Mouse (Mus musculus) midbrain, embryonic 10.5 days (tissue): Measurements from ENCODE around the gene Bsg. TPM values are rescaled to one million over a fixed set of nuclear protein-coding genes. Genes with fewer than 3 reads are reported as not detected.

Experiments
- DNase-seq: peaks from one replicate; pipeline ENCODE4 v3.0.0-alpha.2; 2017; ENCODE audit warnings: low spot score
- H3K27ac ChIP-seq: fragments of 300-500 bp; sonication (generic); replicated peaks from 2 replicates; pipeline ENCODE4 v1.5.1; 2016; ENCODE audit warnings: mild to moderate bottlenecking
- H3K27me3 ChIP-seq: fragments of 300-500 bp; sonication (generic); 2 replicates; pipeline ENCODE4 v1.6.1; 2016; ENCODE audit warnings: low read depth, mild to moderate bottlenecking; ENCODE audit not compliant: poor library complexity, severe bottlenecking
- H3K36me3 ChIP-seq: fragments of 300-500 bp; sonication (generic); 2 replicates; pipeline ENCODE4 v1.6.1; 2016; ENCODE audit warnings: mild to moderate bottlenecking, moderate library complexity
- H3K4me1 ChIP-seq: fragments of 300-500 bp; sonication (generic); 2 replicates; pipeline ENCODE4 v1.6.1; 2016
- H3K4me3 ChIP-seq: fragments of 300-500 bp; sonication (generic); 2 replicates; pipeline ENCODE4 v1.5.1; 2016; ENCODE audit warnings: mild to moderate bottlenecking, moderate library complexity
- H3K9me3 ChIP-seq: fragments of 300-500 bp; sonication (generic); replicated peaks from 2 replicates; pipeline ENCODE4 v1.6.1; 2016; ENCODE audit warnings: mild to moderate bottlenecking
- WGBS: fragments of 180-500 bp; shearing (Covaris S2); methylation state at CpG from one replicate; pipeline ENCODE4 v1.1.7; 2016; 5-methylcytosine and 5-hydroxymethylcytosine counted together
- polyA plus RNA-seq: library from polyadenylated mRNA; unstranded; fragments of >200 nt; fragmentation: Nextera tagmentation; extraction: Ambion mirVana; gene quantifications from 2 replicates; pipeline ENCODE4 v1.2.1, GENCODE M21; 2016

Gene Bsg
- polyA plus RNA-seq, 1 experiment from 2014 or later = 655 TPM

DNA sequence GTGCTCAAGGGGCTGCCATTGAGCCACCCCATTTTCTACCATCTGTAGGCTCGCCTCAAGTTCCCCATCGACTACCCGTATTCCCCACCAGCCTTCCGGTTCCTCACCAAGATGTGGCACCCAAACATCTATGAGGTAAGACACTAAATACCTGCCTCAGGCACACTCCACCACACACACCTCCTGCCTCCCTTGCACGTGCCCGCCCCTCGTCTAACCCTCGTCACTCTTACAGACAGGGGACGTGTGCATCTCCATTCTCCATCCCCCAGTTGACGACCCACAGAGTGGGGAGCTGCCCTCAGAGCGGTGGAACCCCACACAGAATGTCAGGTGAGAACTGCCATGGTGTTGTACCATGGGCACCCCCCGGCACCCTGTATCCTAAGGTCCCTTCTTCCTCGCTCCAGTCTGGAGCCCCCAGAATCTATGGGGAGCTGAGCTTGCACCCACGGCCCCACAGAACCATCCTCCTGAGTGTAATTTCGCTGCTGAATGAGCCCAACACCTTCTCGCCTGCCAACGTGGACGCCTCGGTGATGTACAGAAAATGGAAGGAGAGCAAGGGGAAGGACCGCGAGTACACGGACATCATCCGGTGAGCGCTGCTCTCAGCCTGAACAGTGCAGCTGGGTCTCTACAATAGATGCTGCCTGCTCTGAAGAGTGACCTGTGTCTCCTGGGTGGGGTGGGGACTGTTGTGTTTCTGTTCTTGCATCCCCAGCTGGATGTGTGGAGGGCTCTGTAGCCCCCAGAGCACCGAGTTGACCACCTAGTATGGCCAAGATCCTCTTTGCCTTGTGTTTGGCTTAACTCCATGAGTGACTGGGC, 19.3 kb upstream of the Bsg start:
- no peak for DNase-seq
- H3K4me3 ChIP-seq = no peak overlapping the region
- H3K9me3 ChIP-seq = no peaks in the 10 kb centered on the region
- H3K4me1 ChIP-seq = peaks cover 31% of the 10 kb centered on the region
- H3K36me3 ChIP-seq = peaks cover 63% of the 10 kb centered on the region
- 95% methylated on average over 25 of the region's 25 CpGs for WGBS
- no peak overlapping the region for H3K27ac ChIP-seq
- no peaks in the 10 kb centered on the region for H3K27me3 ChIP-seq

DNA sequence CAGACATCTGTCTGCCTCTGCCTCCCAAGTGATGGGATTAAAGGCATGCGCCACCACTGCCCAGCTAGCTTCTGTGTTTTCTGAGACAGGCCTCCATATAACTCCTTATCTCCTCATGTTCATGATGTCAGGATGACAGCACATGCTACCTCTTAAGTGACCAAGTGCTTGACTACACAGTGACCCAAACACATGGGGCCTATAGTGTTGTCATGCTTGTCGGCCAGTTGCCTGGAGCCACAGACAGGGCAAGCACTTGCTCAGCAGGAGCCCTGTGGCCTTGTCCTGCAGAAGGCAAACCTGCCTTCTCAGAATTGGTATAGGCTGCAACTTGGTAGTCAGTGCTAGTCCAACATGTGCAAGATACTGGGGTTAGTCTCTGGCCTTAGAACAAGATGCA, 18.1 kb upstream of the Bsg start:
- Histone ChIP-seq H3K27ac (no peak overlapping the region), H3K9me3 (no peaks in the 10 kb centered on the region), H3K4me3 (no peak overlapping the region), H3K27me3 (no peaks in the 10 kb centered on the region), H3K4me1 (peaks cover 24% of the 10 kb centered on the region), H3K36me3 (peaks cover 65% of the 10 kb centered on the region)
- WGBS = 93% methylated on average over 2 of the region's 2 CpGs
- DNase-seq = no peak

DNA sequence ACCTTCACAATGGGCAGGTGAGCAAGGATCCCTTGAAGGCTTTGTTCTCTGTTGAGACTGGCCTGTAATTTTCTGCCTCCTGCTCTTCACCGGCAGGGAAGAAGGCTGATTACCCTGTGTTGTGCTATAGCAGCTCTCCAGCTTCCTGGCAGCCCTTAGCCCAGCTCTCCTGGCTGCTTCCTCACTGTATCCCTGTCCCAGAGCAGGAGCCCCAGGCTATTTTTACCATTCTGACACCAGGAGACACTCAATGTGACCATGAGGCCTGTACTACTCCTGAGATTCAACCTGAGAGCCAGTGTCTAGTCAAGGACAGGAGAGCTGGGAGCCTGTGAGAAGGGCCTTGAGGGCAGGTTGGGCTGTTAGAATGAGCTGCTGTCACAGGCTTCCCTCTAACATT, 17.6 kb upstream of the Bsg start:
- Histone ChIP-seq H3K27ac (no peak overlapping the region), H3K36me3 (peaks cover 65% of the 10 kb centered on the region), H3K27me3 (no peaks in the 10 kb centered on the region), H3K9me3 (no peaks in the 10 kb centered on the region), H3K4me1 (peaks cover 21% of the 10 kb centered on the region), H3K4me3 (no peak overlapping the region)
- DNase-seq = no peak
- 100% methylated on average over 1 of the region's 1 CpGs for WGBS

DNA sequence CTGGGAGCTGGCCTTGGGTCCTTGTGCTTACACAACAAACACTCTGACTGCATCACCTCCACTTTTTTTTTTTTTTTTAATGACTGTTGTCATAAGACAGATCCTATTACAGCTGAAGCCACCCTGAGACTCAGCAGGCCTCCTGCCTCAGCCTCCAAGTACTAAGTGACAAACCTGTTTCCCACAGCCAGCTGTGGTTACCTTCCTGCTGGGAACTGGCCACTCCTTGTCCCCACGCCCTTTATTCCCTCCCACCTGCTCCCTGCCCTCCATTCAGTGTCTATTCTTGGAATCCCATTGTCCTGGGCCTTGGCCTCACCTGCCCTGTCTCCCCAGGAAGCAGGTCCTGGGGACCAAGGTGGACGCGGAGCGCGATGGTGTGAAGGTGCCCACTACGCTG, 16.8 kb upstream of the Bsg start:
- Histone ChIP-seq H3K4me3 (no peak overlapping the region), H3K4me1 (peaks cover 21% of the 10 kb centered on the region), H3K27me3 (no peaks in the 10 kb centered on the region), H3K27ac (no peak overlapping the region), H3K9me3 (peaks cover 1% of the 10 kb centered on the region; the same call in 1 of the 2 replicates), H3K36me3 (peaks cover 65% of the 10 kb centered on the region)
- no peak for DNase-seq
- WGBS = 95% methylated on average over 6 of the region's 6 CpGs

DNA sequence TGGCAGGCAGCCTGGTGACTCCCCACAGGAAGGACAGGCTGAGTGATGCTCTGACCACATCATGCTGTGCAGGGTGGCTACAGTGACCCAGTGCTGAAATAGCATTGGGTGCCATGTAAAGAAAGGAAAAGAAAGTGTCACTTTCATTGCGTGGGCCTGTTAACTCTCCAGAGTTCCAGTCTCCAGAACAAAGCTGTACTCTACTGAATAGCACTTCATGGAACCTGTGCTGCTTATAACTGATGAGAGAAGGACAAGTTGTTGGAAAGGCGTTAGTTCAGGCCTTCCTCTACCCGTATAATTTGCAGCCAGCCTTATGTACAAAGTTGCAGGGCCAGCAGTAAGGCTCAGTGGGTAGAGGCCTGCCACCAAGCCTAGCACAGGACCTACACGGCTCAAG, 15.6 kb upstream of the Bsg start, which contains the start of gene Gzmm:
Gene Gzmm, plus strand, starts transcription at position 301 of the 400 bp plus-strand sequence.
- peaks cover 2% of the 10 kb centered on the region; the same call in 1 of the 2 replicates for H3K9me3 ChIP-seq
- no peak within 1 kb of the TSS for H3K27ac ChIP-seq
- no peak for DNase-seq
- H3K4me1 ChIP-seq = peaks cover 9% of the 10 kb centered on the region
- peaks cover 64% of the 10 kb centered on the region for H3K36me3 ChIP-seq
- WGBS = 85% methylated on average over 4 of the region's 4 CpGs
- H3K27me3 ChIP-seq = no peaks in the 10 kb centered on the region
- no peak within 1 kb of the TSS for H3K4me3 ChIP-seq

DNA sequence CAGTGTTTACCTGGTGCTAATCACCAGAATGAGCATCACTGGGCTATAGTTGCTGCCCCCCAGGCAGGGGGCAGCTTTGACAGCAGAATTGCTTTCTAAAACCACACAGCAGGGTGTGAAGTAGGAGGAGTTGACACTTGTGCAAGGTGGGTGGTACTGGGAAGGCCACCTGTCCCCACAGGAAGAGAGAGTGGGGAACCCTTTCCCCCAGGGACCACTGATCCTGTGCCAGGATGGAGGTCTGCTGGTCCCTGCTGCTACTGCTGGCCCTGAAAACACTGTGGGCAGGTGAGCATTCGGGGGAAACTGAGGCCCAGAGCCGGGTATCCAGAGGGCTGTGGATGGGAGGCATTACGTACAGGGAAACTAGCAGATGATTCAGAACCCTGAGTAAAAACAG, 15.1 kb upstream of the Bsg start:
- Histone ChIP-seq H3K9me3 (peaks cover 2% of the 10 kb centered on the region; the same call in 1 of the 2 replicates), H3K4me3 (no peak overlapping the region), H3K27me3 (no peaks in the 10 kb centered on the region), H3K4me1 (peaks cover 4% of the 10 kb centered on the region), H3K27ac (no peak overlapping the region), H3K36me3 (peaks cover 59% of the 10 kb centered on the region)
- 98% methylated on average over 3 of the region's 3 CpGs for WGBS
- DNase-seq = no peak

DNA sequence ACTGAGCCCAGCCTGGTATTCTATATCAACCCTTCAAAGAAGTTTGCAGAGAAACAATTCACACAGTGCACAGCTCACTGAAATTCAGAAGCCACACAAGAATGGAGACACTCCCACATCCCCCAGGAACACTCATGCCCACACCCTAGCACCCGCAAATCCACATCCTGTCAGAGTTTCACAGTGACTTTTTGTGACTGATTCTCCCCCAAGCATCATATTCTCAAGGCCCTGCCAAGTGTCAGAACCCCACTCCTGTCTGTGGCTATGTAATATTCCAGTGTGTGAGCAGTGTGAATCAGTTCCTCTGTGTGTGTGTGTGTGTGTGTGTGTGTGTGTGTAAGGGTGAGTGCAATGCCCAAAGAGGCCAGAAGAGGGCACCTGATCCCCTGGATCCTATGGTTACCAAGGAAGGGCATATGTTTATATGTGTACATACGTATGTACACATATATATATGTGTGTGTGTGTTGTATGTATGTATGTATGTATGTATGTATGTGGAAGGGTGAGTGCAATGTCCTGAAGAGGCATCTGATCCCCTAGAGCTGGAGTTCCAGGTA, 12.2 kb upstream of the Bsg start:
- Histone ChIP-seq H3K36me3 (peaks cover 30% of the 10 kb centered on the region), H3K4me3 (no peak overlapping the region), H3K9me3 (peaks cover 2% of the 10 kb centered on the region; the same call in 1 of the 2 replicates), H3K4me1 (no peaks in the 10 kb centered on the region; the same call in 1 of the 2 replicates), H3K27me3 (no peaks in the 10 kb centered on the region), H3K27ac (no peak overlapping the region)
- 94% methylated on average over 2 of the region's 2 CpGs for WGBS
- DNase-seq = no peak

DNA sequence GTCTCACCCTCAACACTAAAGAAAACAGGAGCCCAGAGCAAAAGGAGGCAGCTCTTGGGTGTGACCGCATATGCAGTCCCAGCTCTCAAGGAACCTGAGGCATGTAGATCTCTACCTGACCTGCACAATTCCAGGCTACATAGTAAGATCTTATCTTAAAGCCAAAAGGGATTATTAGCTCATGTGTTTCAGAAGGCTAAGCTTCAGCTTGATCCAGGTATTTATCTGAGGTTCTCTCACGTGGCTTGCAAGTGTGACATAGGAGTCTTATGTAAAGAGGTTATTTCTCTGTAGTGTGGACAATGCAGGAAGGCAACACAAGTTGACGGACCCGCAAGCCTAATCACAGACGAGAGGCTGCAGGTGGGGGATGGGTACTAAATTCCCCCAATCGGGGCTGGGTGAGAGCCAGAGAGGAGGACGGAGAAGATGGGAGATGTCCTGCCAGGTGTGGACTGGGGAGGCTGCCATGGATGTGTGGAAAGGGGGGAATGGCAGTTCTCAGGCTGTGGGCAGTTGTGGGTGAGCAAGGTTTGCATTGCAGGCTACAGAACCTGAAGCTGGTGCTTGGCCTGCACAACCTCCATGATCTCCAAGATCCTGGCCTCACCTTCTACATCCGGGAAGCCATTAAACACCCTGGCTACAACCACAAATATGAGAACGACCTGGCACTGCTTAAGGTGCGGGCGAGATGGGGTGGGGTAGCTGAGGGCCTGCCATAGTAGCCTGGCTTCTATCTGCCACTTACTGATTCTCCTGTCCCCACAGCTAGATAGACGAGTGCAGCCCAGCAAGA, 10.5 kb upstream of the Bsg start:
- 81% methylated on average over 12 of the region's 12 CpGs for WGBS

DNA sequence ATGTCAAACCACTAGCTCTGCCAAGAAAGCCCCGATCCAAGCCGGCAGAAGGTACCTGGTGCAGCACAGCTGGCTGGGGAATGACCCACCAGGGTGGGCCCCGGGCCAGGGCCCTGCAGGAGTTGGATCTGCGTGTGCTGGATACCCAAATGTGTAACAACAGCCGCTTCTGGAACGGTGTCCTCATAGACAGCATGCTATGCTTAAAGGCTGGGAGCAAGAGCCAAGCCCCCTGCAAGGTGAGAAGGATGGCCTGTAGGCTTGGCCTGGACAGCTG, 10.0 kb upstream of the Bsg start:
- no peaks in the 10 kb centered on the region; the same call in 1 of the 2 replicates for H3K4me1 ChIP-seq
- DNase-seq = no peak
- peaks cover 8% of the 10 kb centered on the region for H3K36me3 ChIP-seq
- H3K4me3 ChIP-seq = no peak overlapping the region
- WGBS = 88% methylated on average over 6 of the region's 6 CpGs
- no peaks in the 10 kb centered on the region for H3K27me3 ChIP-seq
- H3K27ac ChIP-seq = no peak overlapping the region
- H3K9me3 ChIP-seq = peaks cover 2% of the 10 kb centered on the region; the same call in 1 of the 2 replicates

More for the DNA sequence above, 10.5 kb upstream of the Bsg start:
- peaks cover 2% of the 10 kb centered on the region; the same call in 1 of the 2 replicates for H3K9me3 ChIP-seq
- H3K4me1 ChIP-seq = no peaks in the 10 kb centered on the region; the same call in 1 of the 2 replicates
- H3K36me3 ChIP-seq = peaks cover 13% of the 10 kb centered on the region
- no peak overlapping the region for H3K27ac ChIP-seq
- no peak for DNase-seq
- H3K27me3 ChIP-seq = no peaks in the 10 kb centered on the region
- no peak overlapping the region for H3K4me3 ChIP-seq

DNA sequence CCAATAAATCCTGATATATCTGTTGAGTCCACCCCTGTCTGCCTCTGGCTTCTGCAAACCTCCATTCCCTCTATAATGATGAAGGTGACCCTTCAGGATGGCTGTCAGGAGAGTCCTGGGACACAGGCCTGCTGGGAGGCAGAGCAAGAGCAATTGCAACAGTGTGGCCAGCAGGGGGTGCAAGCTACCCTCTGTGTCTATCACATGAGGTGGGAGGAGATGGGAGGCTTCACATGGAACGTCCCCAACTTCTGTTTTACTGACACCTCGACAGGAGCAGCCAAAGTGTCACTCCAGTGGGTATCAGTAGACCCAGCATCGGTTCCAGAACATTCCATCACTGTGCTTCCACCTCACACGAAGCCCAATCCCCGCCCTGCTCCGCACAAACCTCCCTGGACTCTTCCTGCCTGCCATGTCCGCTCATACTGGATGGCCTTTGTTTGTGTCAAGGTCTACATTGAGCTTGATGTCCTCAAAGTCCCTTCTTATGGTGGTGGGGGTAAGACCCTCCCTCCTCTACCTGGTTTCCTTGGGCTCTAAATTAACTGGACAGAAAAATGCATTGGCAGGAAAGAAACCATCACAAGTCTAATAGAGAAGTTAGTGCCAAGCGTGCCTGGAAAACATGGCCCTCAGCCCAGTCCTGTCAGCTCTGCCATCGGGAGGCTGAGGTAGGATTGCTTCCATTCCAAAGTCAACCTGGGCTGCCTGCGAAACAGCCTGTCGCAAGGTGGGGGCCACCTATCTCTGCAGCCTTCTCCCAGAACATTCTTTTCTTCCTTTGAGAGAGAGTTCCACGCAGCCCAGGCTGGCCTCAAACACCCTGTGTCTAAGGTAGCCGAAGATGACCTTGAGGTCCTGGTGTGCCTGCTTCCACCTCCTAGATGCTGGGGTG, 8.8 kb upstream of the Bsg start:
- H3K4me3 ChIP-seq = 0 out of 2 replicates have a peak overlapping the region, but pooled peaks have one; percentile 1
- no peak overlapping the region for H3K27ac ChIP-seq
- 74% methylated on average over 13 of the region's 13 CpGs for WGBS
- DNase-seq = peak; percentile 69
- no peaks in the 10 kb centered on the region; the same call in 1 of the 2 replicates for H3K4me1 ChIP-seq
- H3K9me3 ChIP-seq = peaks cover 2% of the 10 kb centered on the region; the same call in 1 of the 2 replicates
- no peaks in the 10 kb centered on the region for H3K27me3 ChIP-seq
- H3K36me3 ChIP-seq = no peaks in the 10 kb centered on the region

DNA sequence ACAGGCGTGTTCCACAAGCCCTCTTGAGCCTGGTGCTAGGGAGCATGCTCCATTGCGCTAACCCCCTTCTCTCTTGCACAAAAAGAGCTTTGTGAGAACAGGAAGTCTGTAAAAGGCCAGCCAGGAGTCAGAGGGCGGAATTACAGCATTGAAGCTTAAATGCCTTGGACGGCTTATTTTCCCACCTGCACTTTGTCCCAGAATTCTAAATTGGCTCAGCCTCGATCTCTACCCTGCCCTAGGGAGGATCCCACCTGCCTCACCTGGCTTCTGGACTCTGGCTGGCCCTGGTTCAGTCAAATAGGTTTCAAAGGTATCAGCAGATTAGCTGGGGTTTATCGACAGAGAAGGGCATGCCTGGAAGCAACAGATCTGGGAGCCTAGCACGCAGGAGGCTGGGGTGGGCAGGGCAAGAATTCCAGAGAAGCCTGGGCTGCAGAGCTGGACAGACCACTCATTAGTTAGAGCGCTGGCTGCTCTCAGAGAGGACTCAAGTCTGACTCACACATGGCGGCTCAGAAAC, 8.1 kb upstream of the Bsg start:
- H3K9me3 ChIP-seq = peaks cover 2% of the 10 kb centered on the region; the same call in 1 of the 2 replicates
- WGBS = 72% methylated on average over 9 of the region's 9 CpGs

DNA sequence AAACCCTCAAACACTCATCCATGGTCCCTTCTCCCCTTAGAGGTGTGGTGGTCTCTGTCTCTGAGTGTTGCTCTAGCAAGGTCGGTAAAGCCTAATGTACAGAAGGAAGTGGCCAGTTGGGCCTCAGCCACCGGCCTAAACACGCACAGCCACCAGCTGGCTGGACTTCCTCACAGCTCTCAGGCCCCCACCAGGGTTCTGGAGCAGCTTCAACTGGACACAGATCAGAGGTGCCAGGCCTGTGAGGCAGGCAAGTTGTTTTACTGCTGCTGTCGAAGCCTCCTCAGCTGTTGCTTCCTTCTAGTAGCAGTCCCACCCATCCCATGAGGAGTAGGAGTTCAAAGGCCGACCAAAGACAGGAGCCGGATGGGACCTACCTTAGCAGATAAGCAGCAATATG, 6.4 kb upstream of the Bsg start:
- H3K4me1 ChIP-seq = peaks cover 15% of the 10 kb centered on the region
- no peaks in the 10 kb centered on the region for H3K9me3 ChIP-seq
- no peak overlapping the region for H3K4me3 ChIP-seq
- DNase-seq = no peak
- WGBS = 90% methylated on average over 6 of the region's 6 CpGs
- H3K27me3 ChIP-seq = no peaks in the 10 kb centered on the region
- no peak overlapping the region for H3K27ac ChIP-seq
- no peaks in the 10 kb centered on the region for H3K36me3 ChIP-seq

More for the DNA sequence above, 8.1 kb upstream of the Bsg start:
- no peak for DNase-seq
- Histone ChIP-seq H3K27me3 (no peaks in the 10 kb centered on the region), H3K36me3 (no peaks in the 10 kb centered on the region), H3K4me3 (0 out of 2 replicates have a peak overlapping the region, but pooled peaks have one; percentile 1), H3K4me1 (peaks cover 6% of the 10 kb centered on the region), H3K27ac (no peak overlapping the region)
